Mouse (Mus musculus) cerebellum, adult 9-11 months (tissue): ENCODE measurements around the gene Slc4a1ap.
A peak's percentile ranks its signal among the peaks of the same experiment; 100 is the strongest.
"Not testable (repeated sequence)": the region's sequence is repeated elsewhere in the genome, so short reads cannot be mapped to it uniquely, and the experiment has no call there.

Experiments
- DNase-seq: peaks from one replicate; pipeline ENCODE4 v3.0.0; 2022

The Slc4a1ap gene

GRCm38 (mm10) chr5:31567951-31568657, 41.3 kb downstream of the Slc4a1ap start:
- DNase-seq, result no peak

DNA sequence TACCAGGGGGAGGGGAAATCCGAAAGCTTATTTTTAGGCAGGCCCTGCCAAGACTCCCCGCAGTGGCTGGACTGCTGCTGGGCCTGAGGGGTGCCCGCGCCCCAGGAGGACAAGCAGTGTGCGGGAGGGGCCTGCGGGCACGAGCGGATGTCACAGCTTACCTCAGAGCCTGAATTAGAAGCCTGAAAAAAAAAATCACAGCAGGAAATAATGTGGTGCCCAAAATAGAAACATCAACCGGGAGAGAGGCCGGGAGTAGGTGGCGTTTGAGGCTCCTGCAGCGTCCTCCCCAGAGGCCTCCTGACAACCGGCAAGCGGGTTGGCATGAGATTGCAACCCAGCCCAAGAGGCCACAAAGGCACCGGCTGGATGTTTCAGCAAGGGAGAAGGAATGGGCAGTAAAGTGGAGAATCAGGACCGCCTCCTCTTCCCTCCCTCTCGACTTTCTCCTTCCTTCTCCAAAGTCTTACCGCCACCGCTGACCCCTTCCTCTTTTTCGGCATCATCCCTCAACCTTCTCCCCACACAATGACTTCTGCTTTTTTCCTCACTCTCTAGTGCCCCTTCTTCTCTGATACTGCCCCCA, 44.3 kb downstream of the Slc4a1ap start:
- DNase-seq, result peak; percentile 41

- DNase-seq, result no peak
Observed at GRCm38 (mm10) chr5:31573722-31574121, 46.9 kb downstream of the Slc4a1ap start.

DNA sequence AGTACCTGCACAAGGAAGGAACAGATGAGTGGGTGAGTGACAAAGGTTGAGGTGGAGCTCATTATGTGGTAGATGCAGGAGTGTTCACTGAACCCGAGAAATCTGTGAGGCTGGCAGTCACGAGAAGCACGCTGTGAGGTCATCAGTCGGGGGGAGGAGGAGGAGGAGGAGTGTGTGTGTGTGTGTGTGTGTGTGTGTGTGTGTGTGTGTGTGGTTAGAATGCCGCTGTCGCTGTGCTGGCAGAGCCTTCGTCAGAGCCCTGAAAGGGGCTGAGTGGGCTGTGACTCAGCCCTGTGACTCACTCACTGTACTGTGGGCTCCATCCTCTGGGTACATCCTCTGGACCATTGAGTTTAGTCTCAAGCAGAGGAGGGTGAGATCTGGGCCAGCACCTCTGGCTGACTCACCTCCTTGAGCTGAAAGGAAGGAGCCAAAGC, 49.8 kb downstream of the Slc4a1ap start:
- no peak for DNase-seq

GRCm38 (mm10) chr5:31581263-31581662, 54.5 kb downstream of the Slc4a1ap start:
- no peak for DNase-seq

- no peak for DNase-seq
Observed at GRCm38 (mm10) chr5:31581932-31582331, 55.1 kb downstream of the Slc4a1ap start.

- no peak for DNase-seq
Observed at GRCm38 (mm10) chr5:31583261-31583660, 56.5 kb downstream of the Slc4a1ap start.

DNA sequence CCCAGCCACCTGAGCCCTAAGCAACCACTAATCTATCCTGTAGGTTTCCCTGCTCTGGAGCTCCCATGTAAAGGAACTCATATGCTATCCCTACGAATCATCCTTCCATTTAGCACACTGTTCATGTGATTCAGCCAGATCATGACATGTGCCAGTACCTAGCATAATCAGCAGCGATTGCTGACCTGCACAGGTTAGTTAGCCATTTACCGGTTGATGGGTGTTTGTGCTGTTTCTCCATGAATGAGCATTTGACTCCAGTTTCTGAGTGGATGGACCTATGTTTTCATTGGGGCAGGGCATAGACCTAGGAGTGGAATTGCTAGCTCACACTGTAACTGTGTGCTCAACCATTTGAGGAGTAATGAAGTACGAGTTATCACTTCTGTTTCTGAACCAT, 58.7 kb downstream of the Slc4a1ap start:
- DNase-seq, result no peak

DNA sequence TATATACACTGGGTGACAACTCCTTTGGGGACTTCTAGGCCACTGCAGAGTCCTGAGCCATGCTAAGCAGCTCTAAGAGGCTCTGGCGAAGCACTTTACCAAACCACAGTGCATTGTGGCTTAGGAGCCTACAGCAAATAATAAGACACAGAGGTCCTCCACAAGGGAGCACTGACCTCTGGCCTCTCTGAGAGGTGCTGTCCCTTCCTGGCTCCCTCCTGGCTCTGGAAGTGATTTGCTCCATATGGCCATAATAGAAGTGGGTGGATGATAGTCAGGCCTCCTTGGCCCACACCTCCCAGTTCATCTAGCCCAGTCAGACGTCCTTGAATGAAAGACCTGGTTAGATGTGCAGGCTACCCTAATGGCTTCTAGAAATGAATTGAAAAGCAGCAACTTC, 61.2 kb downstream of the Slc4a1ap start:
- no peak for DNase-seq

GRCm38 (mm10) chr5:31588672-31589071, 61.9 kb downstream of the Slc4a1ap start:
- DNase-seq, result not testable (repeated sequence)

- no peak for DNase-seq
Observed at GRCm38 (mm10) chr5:31589711-31590319, 63.0 kb downstream of the Slc4a1ap start.

- DNase-seq, result no peak
Observed at GRCm38 (mm10) chr5:31591122-31591521, 64.3 kb downstream of the Slc4a1ap start.

GRCm38 (mm10) chr5:31595868-31596267, 69.1 kb downstream of the Slc4a1ap start:
- no peak for DNase-seq

DNA sequence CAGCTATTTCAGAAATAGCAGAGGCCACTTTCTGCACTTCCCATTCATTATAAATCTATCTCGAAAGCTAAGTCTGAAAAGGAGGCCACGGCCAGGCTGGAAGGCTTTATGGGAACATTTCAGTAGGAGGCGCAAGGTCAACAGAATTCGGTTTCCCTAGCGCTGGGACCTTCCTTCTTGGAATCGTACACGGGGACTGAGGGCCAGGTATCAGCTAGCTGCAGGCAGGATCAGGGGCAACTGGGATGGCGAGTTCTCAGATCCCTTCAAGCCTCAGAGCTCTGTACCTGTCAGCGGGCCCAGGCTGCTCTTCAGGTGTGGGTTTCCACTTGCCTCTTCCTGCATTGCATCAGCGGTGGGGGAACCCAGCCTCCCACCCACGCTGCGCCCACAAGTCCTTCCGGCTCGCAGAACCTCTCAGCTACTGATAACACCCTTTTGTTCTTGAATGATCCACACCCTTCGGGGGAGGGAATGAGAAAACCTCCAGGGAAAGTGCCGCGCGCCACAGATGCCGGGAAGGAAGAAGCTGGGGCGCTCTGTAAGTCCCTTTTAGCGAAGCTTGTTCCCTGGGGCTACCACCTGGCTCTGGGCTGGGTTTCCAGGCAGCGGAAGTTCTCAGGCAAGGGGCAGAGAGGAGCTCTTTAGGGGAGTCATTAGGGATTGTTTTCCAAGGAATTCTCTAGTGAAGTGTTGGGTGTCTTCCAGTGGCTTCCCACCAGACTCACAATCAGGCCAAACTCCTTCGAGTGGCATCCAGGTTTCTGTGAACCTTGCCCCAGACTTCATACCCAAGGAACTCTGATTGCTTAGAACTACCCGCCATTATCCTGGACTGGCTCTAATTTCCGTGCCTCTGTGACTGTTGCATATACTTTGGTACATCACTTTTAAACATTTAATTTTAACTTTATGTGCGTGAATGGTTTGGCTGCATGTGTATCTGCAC, 70.0 kb downstream of the Slc4a1ap start, which contains the start of gene Mrpl33:
Gene Mrpl33, plus strand, starts transcription at position 455 of the 949 bp plus-strand sequence.
- peak; percentile 53 for DNase-seq

DNA sequence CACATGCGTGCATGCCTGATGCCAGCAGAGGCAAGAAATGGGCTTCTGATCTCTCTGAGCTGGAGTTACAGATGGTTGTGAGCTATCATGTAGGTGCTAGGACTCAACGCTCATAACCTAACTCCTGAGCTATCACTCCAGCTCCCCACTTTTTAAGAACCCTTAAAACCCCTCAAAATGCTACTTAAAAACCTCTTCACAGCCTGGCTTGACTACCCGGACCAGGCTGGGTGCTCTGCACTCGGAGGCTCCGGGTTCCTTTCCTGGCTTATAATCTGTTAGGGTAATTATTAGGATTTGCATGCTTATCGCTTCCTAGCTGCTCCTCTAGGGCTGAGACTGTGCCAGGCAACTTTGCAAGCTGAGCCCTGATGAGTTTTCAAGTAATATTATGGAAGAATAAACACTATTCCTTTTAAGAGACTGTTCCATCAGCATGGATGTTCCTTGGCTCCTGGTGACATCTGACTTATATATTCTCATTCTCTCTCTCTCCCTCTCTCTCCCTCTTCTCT, 70.7 kb downstream of the Slc4a1ap start:
- DNase-seq, result no peak

- no peak for DNase-seq
Observed at GRCm38 (mm10) chr5:31598121-31598520, 71.3 kb downstream of the Slc4a1ap start.

DNA sequence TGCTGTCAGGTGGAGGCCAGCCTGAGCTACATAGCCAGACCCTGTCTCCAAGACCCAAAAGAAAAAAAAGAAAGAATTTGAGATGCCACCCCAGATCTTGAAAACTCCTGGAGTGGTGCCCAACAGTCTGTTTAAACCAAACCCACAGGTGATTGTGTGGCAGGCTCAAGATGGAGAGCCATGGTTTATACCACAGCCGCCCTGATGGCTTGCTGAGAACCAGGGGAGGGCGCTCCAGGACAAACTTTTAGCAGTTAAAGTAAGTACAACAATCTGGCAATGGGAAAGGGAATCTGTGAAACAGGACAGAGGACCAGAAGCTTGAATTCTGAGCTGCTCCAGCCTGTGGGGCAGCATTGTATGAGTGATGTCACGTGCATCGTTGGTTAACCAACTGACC, 71.8 kb downstream of the Slc4a1ap start:
- no peak for DNase-seq

GRCm38 (mm10) chr5:31599161-31599560, 72.4 kb downstream of the Slc4a1ap start:
- DNase-seq, result no peak

- no peak for DNase-seq
Observed at GRCm38 (mm10) chr5:31601162-31601722, 74.4 kb downstream of the Slc4a1ap start.

- DNase-seq, result no peak
Observed at GRCm38 (mm10) chr5:31602377-31602776, 75.6 kb downstream of the Slc4a1ap start.

DNA sequence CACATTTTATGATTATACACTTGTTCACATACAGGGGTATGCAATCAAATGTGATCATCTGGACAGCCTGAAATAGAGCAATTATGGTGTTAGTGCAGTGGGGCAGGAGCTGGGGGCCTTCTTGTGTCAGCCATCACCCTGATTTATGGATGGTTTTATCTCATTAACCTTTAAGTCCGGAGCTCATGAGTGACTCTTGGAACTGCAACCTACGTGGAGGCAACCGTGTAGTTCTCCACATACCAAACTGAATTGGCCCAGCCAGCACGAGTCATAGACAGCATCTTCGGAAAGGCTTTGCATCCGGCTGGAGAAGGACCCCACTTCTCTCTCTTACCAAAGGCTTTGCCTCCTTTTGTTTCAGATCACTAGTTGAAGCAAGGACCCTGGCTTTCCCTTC, 77.0 kb downstream of the Slc4a1ap start:
- DNase-seq, result no peak

GRCm38 (mm10) chr5:31606151-31606550, 79.4 kb downstream of the Slc4a1ap start:
- DNase-seq, result no peak
